Mouse (Mus musculus): ENCODE results near the gene Gdf11.
A peak's percentile ranks its signal among the peaks of the same experiment; 100 is the strongest.

Gdf11 gene

DNA sequence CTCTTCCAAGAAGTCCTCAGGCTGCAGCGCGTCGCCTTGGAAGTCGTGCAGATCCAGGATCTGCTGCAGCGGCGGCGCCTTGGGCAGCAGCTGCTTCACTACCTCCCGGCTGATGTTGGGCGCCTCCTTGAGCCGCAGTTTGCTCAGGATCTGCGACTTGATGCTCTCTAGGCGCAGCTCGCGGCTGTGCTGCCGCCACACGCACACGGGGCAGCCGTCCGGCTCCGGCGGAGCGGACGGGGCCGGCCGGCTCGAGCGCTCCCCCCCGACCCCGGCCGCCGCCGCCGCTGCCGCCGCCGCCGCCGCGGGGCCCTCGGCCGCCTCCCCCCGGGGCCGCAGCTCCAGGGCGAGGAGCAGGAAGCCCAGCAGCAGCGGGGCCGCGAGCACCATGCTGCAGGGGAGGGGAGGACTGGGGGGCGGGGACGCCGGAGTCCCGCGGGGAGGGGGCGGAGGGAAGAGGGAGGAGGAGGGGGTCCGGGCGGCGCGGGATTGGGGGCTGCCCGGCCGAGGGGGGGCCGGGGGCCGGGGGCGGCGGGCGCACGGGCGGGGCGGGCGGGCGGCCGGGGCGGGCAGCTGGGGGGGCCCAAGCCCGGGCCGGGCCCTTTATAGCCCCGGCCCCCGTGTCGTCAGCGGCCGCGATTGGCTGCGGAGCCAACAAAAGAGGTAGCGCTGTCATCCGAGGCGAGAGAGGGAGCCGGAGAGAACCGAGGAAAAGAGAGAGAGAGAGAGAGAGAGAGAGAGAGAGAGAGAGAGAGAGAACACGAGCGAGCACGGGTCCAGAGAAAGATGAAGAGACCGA is at the start of gene Gdf11:
Gene Gdf11 (minus strand): TSS at position 423 of the 799 bp plus-strand sequence.
- peak; percentile 94 for DNase-seq

GRCm38 (mm10) chr10:128940475-128941061 is 49.0 kb upstream of the Gdf11 start:
- DNase-seq = no peak

DNA sequence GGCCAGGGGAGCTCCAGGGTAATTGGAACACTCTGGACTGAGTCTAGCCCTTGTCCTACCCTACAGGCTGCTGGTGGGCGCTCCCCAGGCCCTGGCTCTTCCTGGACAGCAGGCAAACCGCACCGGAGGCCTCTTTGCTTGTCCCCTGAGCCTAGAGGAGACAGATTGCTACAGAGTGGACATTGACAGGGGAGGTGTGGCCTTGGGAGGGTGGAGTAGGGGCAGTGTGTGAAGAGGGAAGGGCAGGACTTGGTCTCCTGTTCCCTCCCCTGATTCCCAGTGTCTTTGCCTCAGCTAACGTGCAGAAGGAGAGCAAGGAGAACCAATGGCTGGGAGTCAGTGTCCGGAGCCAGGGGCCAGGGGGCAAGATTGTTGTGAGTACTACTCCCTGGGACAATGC is 47.5 kb upstream of the Gdf11 start:
- DNase-seq = no peak

- DNase-seq = no peak
Observed at GRCm38 (mm10) chr10:128938457-128938856, 46.9 kb upstream of the Gdf11 start.

GRCm38 (mm10) chr10:128937756-128938390 is 46.4 kb upstream of the Gdf11 start:
- DNase-seq = no peak

- DNase-seq = no peak
Observed at GRCm38 (mm10) chr10:128935826-128936440, 44.4 kb upstream of the Gdf11 start.

DNA sequence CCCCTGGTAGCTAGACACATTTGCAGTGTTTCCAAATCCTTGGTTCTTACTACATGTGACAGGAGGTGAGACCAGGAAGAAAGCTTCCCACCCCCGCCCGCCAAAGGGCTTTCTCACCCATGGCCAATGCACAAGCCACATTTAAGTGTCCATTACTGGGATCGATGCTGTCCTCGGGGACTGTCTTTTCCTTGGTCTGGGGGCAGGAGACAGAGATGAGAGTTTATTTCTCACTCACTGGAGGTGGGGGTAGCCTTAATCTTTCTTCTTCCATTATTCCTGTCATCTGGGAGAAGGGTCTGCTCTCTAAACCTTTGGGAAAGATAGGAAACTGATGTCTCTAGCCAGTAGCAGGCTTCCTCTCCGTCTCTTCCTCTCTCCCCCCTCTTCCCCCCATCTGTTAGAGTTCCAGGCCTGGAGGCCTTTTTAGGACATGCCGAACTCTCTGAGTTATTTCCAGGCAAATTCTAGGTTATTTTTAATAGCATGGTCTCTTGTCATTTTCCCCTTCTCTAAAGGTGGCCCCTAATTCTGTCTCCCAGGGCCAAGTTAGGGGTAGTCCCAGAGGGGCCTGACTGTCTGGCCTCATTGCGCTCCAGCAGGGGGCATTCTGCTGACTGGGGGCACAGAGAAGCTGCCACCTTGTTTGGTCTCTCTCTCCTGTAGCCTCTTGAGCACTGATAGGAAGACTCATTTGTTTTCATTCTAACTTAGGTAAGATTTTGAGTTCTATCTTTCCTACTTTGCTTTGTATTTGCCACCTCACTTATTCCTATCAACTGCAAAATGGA is 43.7 kb upstream of the Gdf11 start:
- no peak for DNase-seq

DNA sequence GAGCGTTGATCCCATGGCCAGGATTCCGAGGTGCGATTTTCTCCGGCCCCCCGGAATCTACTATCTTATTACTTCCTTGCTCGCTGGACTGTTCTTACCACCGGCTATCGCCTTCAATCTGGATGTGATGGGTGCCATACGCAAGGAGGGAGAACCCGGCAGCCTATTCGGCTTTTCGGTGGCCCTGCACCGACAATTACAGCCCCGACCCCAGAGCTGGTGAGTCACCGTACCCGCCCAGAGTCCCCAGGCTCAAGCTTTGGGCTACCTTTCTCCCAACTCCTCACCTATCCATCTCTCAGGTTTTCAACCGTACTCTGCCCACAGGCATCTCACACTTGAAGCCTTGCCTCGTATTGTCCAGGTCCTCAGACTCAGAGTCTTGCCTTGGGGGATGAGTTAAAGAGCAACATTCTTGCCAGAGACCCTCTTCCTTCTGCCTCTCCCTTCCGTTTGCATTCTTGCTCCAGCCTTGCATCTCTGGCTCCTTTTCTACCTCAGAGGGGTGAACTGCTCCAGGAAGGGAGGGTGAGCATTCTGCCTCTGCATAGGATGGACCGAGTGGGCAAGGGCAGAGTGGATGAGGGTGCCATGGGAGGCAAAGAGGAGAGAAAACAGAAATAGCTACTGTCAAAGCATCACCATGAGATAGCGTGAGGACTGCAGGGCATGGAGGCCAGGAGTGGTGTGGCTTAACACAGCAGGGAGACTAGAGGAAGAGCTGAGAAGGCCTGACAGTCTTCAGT is 42.6 kb upstream of the Gdf11 start:
- DNase-seq = peak; percentile 20

DNA sequence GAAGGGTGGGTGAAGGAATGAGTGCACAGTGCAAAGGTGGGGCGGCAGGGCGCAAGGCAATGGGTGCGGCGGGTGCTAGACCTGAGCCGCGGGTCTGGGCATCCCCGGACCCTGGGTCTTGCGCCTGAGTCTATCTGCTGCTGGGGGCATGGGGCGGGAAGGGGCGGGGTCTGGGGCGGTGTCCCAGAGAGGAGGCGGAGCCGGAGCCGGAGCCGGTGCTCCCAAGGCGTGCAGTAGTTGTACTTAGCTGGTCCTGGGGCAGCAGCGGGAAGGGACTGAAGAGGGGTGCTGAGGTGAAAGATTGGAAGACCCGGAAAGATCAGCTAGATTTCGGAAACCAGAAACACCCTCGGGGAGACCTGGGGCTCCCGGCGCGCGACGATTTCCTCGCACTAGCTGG is 42.1 kb upstream of the Gdf11 start, which contains the start of gene Itga7:
Gene Itga7 (plus strand): TSS at position 245 of the 400 bp plus-strand sequence.
- DNase-seq = peak; percentile 74

DNA sequence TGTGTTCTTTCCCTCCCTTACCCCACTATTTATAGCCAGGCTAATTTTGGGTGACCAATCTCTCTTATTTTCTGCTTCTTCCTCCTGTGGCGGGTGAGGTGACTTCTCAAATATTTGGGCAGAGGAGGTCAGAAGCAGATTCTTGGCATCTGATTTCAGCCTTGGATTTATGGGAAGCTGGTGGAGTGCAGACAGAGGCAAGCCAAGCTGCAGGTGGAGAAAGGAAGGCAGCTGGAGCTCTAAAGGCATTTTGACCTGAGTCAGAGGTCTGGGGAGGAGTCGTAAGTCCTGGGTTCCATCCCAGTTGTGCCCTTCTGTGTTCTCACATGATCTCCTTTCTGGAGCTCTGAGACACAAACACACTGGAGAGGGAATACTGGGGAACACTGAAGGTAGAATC is 39.9 kb upstream of the Gdf11 start:
- no peak for DNase-seq

- DNase-seq = no peak
Observed at GRCm38 (mm10) chr10:128929638-128930378, 38.3 kb upstream of the Gdf11 start.

- no peak for DNase-seq
Observed at GRCm38 (mm10) chr10:128928356-128928755, 36.8 kb upstream of the Gdf11 start.

GRCm38 (mm10) chr10:128923935-128924334 is 32.4 kb upstream of the Gdf11 start, which contains the start of gene Bloc1s1:
Gene Bloc1s1, minus strand, starts transcription at chr10:128924035.
- no peak for DNase-seq

DNA sequence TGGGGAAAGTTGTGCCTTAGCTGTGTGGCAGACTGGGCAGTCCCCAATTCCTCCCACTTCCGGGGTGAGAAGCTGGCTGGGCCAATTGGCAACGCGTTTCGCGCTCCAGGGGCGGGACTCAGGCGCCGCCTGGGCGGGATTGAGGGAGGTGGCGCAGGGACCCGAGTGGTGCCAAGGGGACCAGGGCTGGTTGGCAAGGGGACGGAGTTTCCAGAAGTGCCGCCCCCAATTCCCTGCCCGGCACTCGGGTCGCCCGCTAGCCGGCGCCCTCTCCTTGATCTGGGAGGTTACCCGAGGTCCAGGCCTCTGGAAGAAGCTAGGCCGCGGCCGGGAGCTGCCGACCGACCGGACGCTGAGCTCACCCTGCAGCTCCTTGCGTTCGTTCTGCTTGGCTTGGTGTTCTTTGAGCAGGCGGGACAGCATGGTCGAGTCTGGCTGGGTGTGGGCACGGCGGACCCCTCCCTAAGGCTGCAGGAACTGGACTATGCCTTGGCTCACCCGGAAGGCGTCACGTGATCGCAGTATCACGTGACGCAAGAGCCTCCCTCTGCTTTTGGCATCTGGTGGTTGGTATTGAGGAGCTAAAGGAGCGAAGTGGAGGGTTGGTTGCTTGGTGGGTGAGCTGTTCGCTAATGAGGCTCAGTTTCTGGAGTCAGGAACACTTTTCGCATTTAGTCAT is 31.6 kb upstream of the Gdf11 start:
- peak; percentile 93 for DNase-seq

GRCm38 (mm10) chr10:128922822-128923012 is 31.2 kb upstream of the Gdf11 start, which contains the start of gene Rdh5:
Gene Rdh5, minus strand, starts transcription at chr10:128922888.
- DNase-seq = no peak

DNA sequence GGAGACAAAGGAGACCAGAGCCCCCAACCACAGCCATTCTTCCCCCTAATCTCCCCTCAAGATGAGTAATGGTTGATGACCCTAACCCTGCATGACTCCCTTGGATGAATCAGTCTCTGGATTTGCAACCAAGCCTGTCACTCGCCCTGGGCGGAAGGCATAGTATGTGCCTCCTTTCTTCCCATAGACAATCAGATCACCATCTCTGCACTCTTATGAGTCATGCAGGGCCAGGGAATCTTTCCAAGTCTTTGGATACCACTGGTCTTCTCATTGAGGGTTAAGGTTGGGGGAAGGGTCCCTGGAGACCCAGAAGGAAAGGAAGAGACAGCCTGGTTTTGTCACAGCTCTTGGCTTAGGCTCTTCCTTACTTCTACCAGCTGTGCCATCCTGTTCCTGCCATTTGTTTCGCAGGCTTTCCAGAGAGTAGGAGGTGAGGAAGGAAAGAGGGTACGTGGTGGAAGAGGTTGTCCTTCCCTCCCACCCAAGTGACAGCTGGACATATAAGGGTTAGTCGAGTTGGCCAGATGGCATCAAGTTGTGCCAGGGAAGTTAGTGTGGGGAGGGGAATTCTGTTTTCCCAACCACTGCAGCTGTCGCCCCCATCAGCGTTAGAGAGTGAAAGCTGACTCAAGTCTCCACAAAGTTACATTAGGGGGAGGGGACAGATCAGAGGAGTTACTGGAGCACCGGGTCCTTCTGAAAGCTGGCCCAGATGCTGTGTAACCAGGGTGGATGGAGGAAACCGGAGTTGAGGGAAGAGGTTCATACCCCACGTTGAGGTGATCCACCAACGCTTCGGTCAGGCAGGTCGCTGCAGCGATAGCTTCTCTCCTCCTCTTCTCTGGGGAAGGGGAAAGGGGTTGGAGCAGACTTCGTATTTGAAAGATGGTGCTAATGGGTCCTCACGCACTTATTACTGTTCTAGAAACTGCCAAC is 30.6 kb upstream of the Gdf11 start:
- no peak for DNase-seq

- DNase-seq = no peak
Observed at GRCm38 (mm10) chr10:128921251-128921650, 29.7 kb upstream of the Gdf11 start.

GRCm38 (mm10) chr10:128920736-128921161 is 29.2 kb upstream of the Gdf11 start:
- peak; percentile 26 for DNase-seq

GRCm38 (mm10) chr10:128919966-128920365 is 28.4 kb upstream of the Gdf11 start:
- DNase-seq = no peak

GRCm38 (mm10) chr10:128919203-128919631 is 27.7 kb upstream of the Gdf11 start:
- DNase-seq = no peak

Data from embryo, embryonic 11 days (tissue).